Comparison of ENCODE assay signal across 22 mouse cellular contexts in genomic region chr3:148501801-148502200, GRCm38 (mm10).
DNase-seq lines count a peak whose midpoint lies in the region; ATAC-seq and TF ChIP-seq lines count a peak whose summit lies in the region.
"Had no signal": no experiment of that assay in that cellular context is flagged by ENCODE, and none has a peak within 500 bp of the region (broad histone marks: within the 10 kb centered on the region; RNA-seq: fewer than 3 reads in every experiment).

No protein-coding gene starts in this region.

- no peak for ATAC-seq in activated CD4-positive, CD25-positive, alpha-beta regulatory T cell, adult 4 months
- ATAC-seq: inflammation-experienced regulatory T-cells, adult 6 months; liver, postnatal 0 days; midbrain, embryonic 16.5 days had no signal

- DNase-seq in gastrocnemius, adult 2 months: peak; percentile 21
- no peak for DNase-seq in gastrocnemius, postnatal 14 days
- peak; percentile 17 for DNase-seq in lung, postnatal 25 days (ENCODE audit: low spot score)
- DNase-seq in lung, adult 18-20 months: no peak
- peak; percentile 97 for DNase-seq in fat pad, adult 2 months (ENCODE audit: extremely low read depth, low read depth, low spot score)
- no peak for DNase-seq in Muller cell, postnatal 12 days (ENCODE audit: inconsistent ontology term)
- DNase-seq: adrenal gland, postnatal 36 days; B cell, adult 2 months; cerebellum, adult 9-10 months; heart, postnatal 4 days; kidney, adult 2 months; layer of hippocampus, adult 9-11 months; liver; liver, postnatal 0 days; right cerebral cortex, adult 18-20 months; right cerebral cortex, postnatal 4 days had no signal

- intact Hi-C loops in gastrocnemius, adult 2 months (cut with DNase I): no loop called here
- intact Hi-C loops in gastrocnemius, postnatal 14 days (cut with DNase I; ENCODE audit: low total_unique reads): no loop called here

- H3K4me3 ChIP-seq in gastrocnemius, adult 2 months: no peak overlapping the region

- TF ChIP-seq CTCF in gastrocnemius, adult 2 months (IDR thresholded peaks at IDR 0.05): no peak

- no peak overlapping the region for H3K27ac ChIP-seq in gastrocnemius, adult 2 months
- H3K27ac ChIP-seq: hindbrain, embryonic 14.5 days; kidney, postnatal 0 days; macrophage had no signal

Comparison
In these comparisons a context has a peak if more than half of its experiments do, and no peak if none do; other contexts are left out.
1. DNase-seq: peak in gastrocnemius, adult 2 months (single experiment), lung, postnatal 25 days (single experiment) and fat pad, adult 2 months (single experiment); none in gastrocnemius, postnatal 14 days (single experiment), lung, adult 18-20 months (0 of 2) and Muller cell, postnatal 12 days (single experiment).